Mouse (Mus musculus) thymus, postnatal 25 days (tissue): ENCODE data around the gene Aldh3b1.

Source experiments
- DNase-seq: peaks from one replicate; pipeline ENCODE4 v3.0.0; 2022

Gene Aldh3b1

GRCm38 (mm10) chr19:3910206-3910605 lies 19.4 kb downstream of the Aldh3b1 start:
- DNase-seq: no peak

GRCm38 (mm10) chr19:3907876-3908660 lies 21.5 kb downstream of the Aldh3b1 start:
- DNase-seq: no peak

GRCm38 (mm10) chr19:3906795-3907786 lies 22.5 kb downstream of the Aldh3b1 start, which contains the start of gene Tcirg1:
TSS of gene Tcirg1 (minus strand) at chr19:3907133.
- DNase-seq: peak; percentile 79

- no peak for DNase-seq
Observed at GRCm38 (mm10) chr19:3906326-3906725, 23.3 kb downstream of the Aldh3b1 start.

- no peak for DNase-seq
Observed at GRCm38 (mm10) chr19:3905261-3905969, 24.2 kb downstream of the Aldh3b1 start.

- DNase-seq: no peak
Observed at GRCm38 (mm10) chr19:3904363-3904675, 25.3 kb downstream of the Aldh3b1 start.

GRCm38 (mm10) chr19:3903648-3904362 lies 25.8 kb downstream of the Aldh3b1 start:
- no peak for DNase-seq

- DNase-seq: peak; percentile 50
Observed at GRCm38 (mm10) chr19:3902966-3903365, 26.6 kb downstream of the Aldh3b1 start.

GRCm38 (mm10) chr19:3899618-3900017 lies 30.0 kb downstream of the Aldh3b1 start:
- DNase-seq: no peak

GRCm38 (mm10) chr19:3898952-3899351 lies 30.7 kb downstream of the Aldh3b1 start:
- no peak for DNase-seq

GRCm38 (mm10) chr19:3897557-3897956 lies 32.1 kb downstream of the Aldh3b1 start:
- no peak for DNase-seq

GRCm38 (mm10) chr19:3896208-3896607 lies 33.4 kb downstream of the Aldh3b1 start:
- DNase-seq: no peak

- DNase-seq: no peak
Observed at GRCm38 (mm10) chr19:3895171-3895631, 34.4 kb downstream of the Aldh3b1 start.

- no peak for DNase-seq
Observed at GRCm38 (mm10) chr19:3894294-3894693, 35.3 kb downstream of the Aldh3b1 start.

- no peak for DNase-seq
Observed at GRCm38 (mm10) chr19:3893545-3894116, 36.0 kb downstream of the Aldh3b1 start.

- no peak for DNase-seq
Observed at GRCm38 (mm10) chr19:3890181-3890580, 39.4 kb downstream of the Aldh3b1 start.

GRCm38 (mm10) chr19:3889096-3889495 lies 40.5 kb downstream of the Aldh3b1 start:
- DNase-seq: no peak

- no peak for DNase-seq
Observed at GRCm38 (mm10) chr19:3884325-3884990, 45.1 kb downstream of the Aldh3b1 start.

GRCm38 (mm10) chr19:3882214-3882613 lies 47.4 kb downstream of the Aldh3b1 start:
- no peak for DNase-seq

- no peak for DNase-seq
Observed at GRCm38 (mm10) chr19:3880054-3880848, 49.4 kb downstream of the Aldh3b1 start.
